Mouse (Mus musculus) heart, embryonic 10.5 days (tissue): ENCODE measurements around the gene Gins3. TPM values are rescaled to one million over a fixed set of nuclear protein-coding genes. Genes with fewer than 3 reads are reported as not detected.
"Not testable (repeated sequence)": the region's sequence is repeated elsewhere in the genome, so short reads cannot be mapped to it uniquely, and the experiment has no call there.

Experiments used
- DNase-seq: peaks from one replicate; pipeline ENCODE4 v3.0.0-alpha.2; 2017; ENCODE audit warnings: low spot score
- H3K27ac ChIP-seq: fragments of 300-500 bp; sonication (generic); 2 replicates; pipeline ENCODE4 v1.5.1; 2016; ENCODE audit warnings: mild to moderate bottlenecking
- H3K27me3 ChIP-seq: fragments of 300-500 bp; sonication (generic); 2 replicates; pipeline ENCODE4 v1.6.1; 2016; ENCODE audit warnings: mild to moderate bottlenecking; ENCODE audit not compliant: poor library complexity, insufficient read depth, severe bottlenecking
- H3K36me3 ChIP-seq: fragments of 300-500 bp; sonication (generic); 2 replicates; pipeline ENCODE4 v1.6.1; 2016; ENCODE audit warnings: mild to moderate bottlenecking, moderate library complexity
- H3K4me1 ChIP-seq: fragments of 300-500 bp; sonication (generic); 2 replicates; pipeline ENCODE4 v1.6.1; 2016; ENCODE audit warnings: mild to moderate bottlenecking
- H3K4me3 ChIP-seq: fragments of 300-500 bp; sonication (generic); 2 replicates; pipeline ENCODE4 v1.5.1; 2016; ENCODE audit warnings: mild to moderate bottlenecking, moderate library complexity
- H3K9me3 ChIP-seq: fragments of 300-500 bp; sonication (generic); 2 replicates; pipeline ENCODE4 v1.6.1; 2016; ENCODE audit warnings: mild to moderate bottlenecking, moderate library complexity
- WGBS: fragments of 180-500 bp; shearing (Covaris S2); methylation state at CpG from one replicate; pipeline ENCODE4 v1.1.7; 2016; 5-methylcytosine and 5-hydroxymethylcytosine counted together
- polyA plus RNA-seq: library from polyadenylated mRNA; unstranded; fragments of >200 nt; fragmentation: Nextera tagmentation; extraction: Ambion mirVana; gene quantifications from 2 replicates; pipeline ENCODE4 v1.2.1, GENCODE M21; 2016

The Gins3 gene
- polyA plus RNA-seq, 1 experiment from 2014 or later = 20.7 TPM

DNA sequence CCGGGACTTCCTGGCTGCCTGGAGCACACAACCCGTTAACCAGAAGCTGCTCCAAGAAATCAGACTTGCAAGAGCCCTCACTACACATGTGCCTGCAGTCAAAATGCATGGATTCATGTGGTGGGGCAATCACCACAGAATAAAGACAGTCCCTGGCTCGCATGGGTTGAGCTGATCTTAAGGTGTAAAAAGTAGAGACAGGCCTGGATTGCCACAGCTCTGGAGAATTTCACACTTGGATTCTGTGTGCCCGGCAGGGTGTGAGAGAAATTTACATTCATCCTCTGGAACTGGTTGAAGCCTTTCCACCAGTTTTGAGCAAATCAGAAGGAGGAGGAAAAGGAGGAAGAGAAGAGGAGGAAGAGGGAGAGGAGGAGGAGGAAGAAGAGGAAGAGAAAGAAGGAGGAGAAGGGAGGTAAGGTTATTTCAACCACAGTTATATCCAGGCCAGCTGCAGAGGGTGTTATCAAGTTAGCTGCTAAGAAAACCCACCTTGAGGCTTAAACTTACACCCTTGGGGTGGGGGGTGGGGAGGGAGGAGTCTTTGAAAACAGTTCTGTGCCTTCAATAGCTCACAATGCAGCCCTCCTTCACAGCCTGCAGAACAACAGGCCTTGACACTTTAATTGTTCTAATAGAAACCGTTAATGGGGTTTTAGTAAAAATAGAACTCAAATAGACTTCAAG lies 23.2 kb downstream of the Gins3 start:
- Histone ChIP-seq H3K27ac (no peak overlapping the region), H3K27me3 (no peaks in the 10 kb centered on the region), H3K4me1 (peaks cover 17% of the 10 kb centered on the region), H3K36me3 (no peaks in the 10 kb centered on the region), H3K9me3 (no peaks in the 10 kb centered on the region), H3K4me3 (no peak overlapping the region)
- WGBS = 40% methylated on average over 5 of the region's 5 CpGs
- DNase-seq = no peak

DNA sequence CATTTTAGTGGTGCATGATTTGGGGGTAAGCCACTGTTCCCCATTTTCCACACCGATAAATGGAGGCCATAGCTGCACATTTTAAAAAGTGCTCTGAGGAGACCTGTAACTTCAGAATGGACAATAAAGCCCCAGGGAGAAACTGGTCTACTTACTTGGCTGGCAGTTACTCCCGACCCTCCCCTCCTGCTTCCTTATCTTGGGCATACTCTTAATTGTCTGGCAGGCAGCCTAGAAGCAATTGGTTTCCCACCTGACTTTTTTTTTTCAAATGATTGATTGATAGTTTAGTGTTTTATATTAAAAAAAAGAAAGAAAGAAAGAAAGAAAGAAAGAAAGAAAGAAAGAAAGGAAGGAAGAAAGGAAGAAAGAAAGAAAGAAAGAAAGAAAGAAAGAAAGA lies 24.3 kb downstream of the Gins3 start:
- H3K27me3 ChIP-seq = no peaks in the 10 kb centered on the region
- no peak overlapping the region for H3K27ac ChIP-seq
- no peaks in the 10 kb centered on the region for H3K9me3 ChIP-seq
- H3K4me3 ChIP-seq = no peak overlapping the region
- no peak for DNase-seq
- 51% methylated on average over 2 of the region's 2 CpGs for WGBS
- H3K4me1 ChIP-seq = peaks cover 17% of the 10 kb centered on the region
- H3K36me3 ChIP-seq = no peaks in the 10 kb centered on the region

DNA sequence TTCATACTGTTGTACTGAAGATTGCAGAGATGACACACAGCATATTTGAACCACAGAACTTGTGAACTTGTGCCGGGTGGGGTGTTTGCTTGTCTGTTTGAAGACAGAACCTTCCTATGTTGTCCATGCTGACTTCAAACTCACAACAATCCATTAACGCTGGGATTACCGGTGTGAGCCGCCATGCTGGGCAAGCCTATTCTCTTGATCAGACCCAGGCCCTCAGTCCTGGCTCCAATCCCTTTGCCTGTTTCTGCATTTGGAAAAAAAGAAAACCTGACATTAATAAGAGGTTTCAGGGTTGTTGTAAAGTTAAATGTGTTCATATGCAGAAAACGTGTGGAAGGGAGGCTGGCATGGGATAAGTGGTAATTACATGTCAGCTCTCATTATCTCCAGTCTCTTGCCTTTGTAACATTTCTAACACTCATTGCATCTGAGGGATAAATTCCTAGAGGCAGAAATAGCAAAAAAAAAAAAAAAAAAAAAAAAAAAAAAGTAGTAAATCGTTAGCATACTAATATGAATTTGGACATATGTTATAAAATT lies 27.2 kb downstream of the Gins3 start:
- Histone ChIP-seq H3K4me1 (peaks cover 27% of the 10 kb centered on the region), H3K9me3 (no peaks in the 10 kb centered on the region), H3K36me3 (no peaks in the 10 kb centered on the region), H3K4me3 (no peak overlapping the region), H3K27ac (no peak overlapping the region), H3K27me3 (no peaks in the 10 kb centered on the region)
- DNase-seq = no peak
- WGBS = 77% methylated on average over 6 of the region's 6 CpGs

DNA sequence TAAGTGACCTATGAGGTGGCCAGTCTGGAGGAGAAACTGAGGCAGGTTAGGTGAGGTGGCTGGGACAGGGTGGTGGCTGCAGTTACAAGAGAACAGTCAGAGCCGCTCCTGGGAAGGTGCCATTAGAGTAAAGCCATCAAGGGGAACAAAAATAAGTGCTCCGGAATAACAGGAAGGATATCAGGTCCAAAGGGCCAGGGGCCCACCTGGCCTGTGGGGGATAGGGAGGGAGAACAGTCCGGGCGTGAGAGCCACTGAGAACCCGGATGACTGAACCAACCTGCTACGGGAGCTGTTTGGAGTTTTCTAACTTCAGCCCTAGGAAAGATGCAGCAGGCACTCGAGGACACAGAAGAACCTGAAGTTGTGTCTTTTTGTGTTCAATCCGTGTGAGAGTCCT lies 27.8 kb downstream of the Gins3 start:
- H3K4me1 ChIP-seq = peaks cover 23% of the 10 kb centered on the region
- no peaks in the 10 kb centered on the region for H3K27me3 ChIP-seq
- DNase-seq = no peak
- no peak overlapping the region for H3K4me3 ChIP-seq
- no peaks in the 10 kb centered on the region for H3K36me3 ChIP-seq
- no peaks in the 10 kb centered on the region for H3K9me3 ChIP-seq
- H3K27ac ChIP-seq = no peak overlapping the region
- WGBS = 81% methylated on average over 8 of the region's 8 CpGs

DNA sequence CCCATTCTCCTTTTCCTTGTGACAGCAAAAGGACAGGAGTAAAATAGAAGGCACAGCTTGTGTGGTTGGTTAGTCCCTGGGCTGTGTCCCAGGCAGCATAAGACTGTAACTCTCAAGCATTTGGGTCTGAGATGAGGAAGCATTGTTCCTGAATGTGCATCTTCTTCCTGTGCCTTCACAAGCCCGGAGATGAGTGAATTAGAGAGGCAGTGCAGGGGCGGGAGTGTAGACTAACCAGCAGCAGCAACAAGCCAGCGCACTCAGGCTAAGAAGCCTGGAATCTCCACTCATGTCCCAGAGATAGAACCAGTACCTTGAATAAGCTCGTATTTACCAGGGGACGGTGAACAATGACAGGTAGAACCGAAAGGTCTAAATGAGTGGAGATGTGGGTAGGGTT lies 28.3 kb downstream of the Gins3 start:
- WGBS = 86% methylated on average over 6 of the region's 6 CpGs
- H3K9me3 ChIP-seq = no peaks in the 10 kb centered on the region
- H3K4me1 ChIP-seq = peaks cover 18% of the 10 kb centered on the region
- no peak for DNase-seq
- no peak overlapping the region for H3K27ac ChIP-seq
- no peak overlapping the region for H3K4me3 ChIP-seq
- H3K36me3 ChIP-seq = no peaks in the 10 kb centered on the region
- no peaks in the 10 kb centered on the region for H3K27me3 ChIP-seq

DNA sequence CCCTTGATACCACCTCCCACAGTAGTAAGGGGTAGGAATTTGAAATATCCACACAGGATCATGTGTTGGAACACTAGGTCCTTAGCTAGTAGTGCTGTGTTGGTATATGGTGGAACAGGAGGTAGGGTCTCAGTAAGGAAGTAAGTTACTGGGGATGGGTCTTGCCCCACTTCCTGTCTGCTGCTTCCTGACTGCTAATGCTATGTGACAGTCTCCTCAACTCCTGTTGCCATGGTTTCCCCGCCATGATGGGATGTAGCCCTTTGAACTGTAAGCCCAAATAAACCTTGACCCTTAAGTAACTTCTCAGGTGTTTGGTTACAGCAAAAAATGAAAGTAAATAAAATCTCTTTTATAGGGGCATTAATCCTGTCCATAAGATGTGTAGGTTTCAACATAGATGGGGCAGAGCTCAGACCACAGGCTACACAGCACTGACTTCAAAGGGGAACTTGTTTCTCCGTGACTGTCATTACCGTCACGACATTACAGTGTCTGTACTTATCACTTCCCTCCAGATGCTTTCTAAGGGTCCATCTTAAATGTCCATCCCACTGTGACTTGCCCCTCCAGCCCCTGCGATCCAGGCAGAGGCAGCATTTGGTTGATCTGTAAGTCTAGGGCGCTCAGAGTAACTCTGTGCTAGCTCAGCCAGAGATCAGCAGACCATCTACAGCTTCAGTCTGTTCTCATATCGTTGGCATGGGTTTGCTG lies 29.8 kb downstream of the Gins3 start:
- WGBS = 73% methylated on average over 7 of the region's 7 CpGs
- peaks cover 25% of the 10 kb centered on the region for H3K4me1 ChIP-seq
- H3K9me3 ChIP-seq = no peaks in the 10 kb centered on the region; the same call in 1 of the 2 replicates
- 0 out of 2 replicates have a peak overlapping the region, but pooled peaks have one; percentile 36 for H3K27ac ChIP-seq
- no peak overlapping the region for H3K4me3 ChIP-seq
- H3K36me3 ChIP-seq = no peaks in the 10 kb centered on the region
- no peak for DNase-seq
- no peaks in the 10 kb centered on the region for H3K27me3 ChIP-seq

DNA sequence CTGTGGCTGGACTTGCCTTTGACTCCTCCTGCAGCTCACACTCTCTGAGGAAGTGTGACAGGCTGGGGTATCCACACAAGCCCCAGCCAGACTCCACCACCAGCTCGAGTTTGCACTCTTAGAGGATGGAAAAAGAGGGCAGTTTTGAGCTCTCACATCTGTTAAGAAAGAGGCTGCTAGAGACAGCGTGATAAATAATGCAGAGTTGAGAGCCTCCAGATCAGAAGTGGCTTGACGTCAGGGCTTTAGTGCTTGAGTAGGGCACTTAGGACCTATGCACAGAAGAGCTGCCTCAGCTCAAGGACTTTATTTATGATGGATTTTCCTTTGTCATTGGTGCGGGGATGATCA lies 30.3 kb downstream of the Gins3 start:
- Histone ChIP-seq H3K4me1 (peaks cover 29% of the 10 kb centered on the region), H3K36me3 (no peaks in the 10 kb centered on the region), H3K4me3 (no peak overlapping the region), H3K27ac (0 out of 2 replicates have a peak overlapping the region, but pooled peaks have one; percentile 47), H3K27me3 (no peaks in the 10 kb centered on the region), H3K9me3 (no peaks in the 10 kb centered on the region; the same call in 1 of the 2 replicates)
- 47% methylated on average over 4 of the region's 4 CpGs for WGBS
- DNase-seq = no peak

DNA sequence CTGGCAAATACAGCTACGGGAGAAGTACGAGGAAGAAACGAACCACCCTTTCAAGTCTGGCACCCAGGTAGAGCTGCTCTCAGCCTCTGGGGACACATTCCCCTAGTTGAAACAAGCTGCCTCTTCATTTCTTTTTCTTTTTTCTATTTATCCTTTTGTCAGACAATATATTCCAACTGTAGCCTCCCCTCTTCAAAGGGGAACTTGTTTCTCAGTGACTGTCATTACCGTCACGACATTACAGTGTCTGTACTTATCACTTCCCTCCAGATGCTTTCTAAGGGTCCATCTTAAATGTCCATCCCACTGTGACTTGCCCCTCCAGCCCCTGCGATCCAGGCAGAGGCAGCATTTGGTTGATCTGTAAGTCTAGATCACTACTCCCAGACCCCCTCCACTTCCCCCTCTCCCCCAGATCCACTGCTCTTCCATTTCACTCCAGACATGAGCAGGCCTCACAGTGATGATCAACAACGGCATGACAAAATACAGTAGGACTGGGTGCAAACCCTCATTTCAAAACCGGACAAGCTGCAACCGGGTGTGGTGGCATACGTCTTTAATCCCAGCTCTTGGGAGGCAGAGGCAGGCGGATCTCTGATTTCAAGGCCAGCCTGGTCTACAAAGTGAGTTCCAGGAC lies 32.7 kb downstream of the Gins3 start:
- H3K4me3 ChIP-seq, H3K27me3 ChIP-seq, DNase-seq, H3K27ac ChIP-seq, H3K9me3 ChIP-seq, H3K36me3 ChIP-seq: not testable (repeated sequence)
- 89% methylated on average over 11 of the region's 11 CpGs for WGBS
- peaks cover 30% of the 10 kb centered on the region for H3K4me1 ChIP-seq

DNA sequence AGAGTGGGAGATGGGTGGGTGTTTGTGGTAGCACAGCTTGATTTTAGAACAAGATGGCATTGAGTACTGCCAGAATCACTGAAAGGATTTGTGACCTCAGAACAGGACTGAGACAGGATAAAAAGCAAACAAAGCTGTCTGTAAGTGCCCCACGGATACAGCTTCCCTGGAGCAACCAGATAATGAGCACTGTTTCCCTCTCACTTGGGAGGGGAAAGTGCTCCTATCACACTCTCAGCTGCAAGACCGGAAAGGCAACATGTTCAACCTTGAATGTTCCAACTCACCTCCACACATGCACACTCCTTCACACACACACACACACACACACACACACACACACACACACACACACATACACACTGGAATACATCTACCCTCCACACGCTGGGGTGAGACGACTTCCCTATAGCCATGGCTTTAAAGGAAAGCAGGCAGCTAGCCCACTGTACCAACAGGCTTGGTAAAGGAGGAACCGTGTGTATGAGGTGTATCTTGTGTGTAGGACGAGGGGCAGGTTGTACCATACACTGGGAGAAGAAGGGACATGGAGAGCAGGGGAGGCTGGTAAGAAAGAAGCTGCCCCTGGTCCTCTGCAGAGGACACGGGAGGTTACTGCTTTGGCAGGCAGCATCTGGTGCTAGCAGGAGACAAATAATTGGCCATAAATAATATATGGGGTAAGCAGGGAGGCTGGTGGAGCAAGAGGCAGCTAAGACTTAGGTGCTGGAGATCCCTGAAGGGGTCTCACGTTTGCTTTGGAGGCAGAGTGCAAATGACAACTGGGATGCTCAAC lies 35.1 kb downstream of the Gins3 start:
- no peaks in the 10 kb centered on the region; the same call in 1 of the 2 replicates for H3K9me3 ChIP-seq
- no peaks in the 10 kb centered on the region for H3K36me3 ChIP-seq
- no peak overlapping the region for H3K4me3 ChIP-seq
- H3K27me3 ChIP-seq = peaks cover 9% of the 10 kb centered on the region
- 53% methylated on average over 8 of the region's 8 CpGs for WGBS
- peaks cover 30% of the 10 kb centered on the region for H3K4me1 ChIP-seq
- no peak for DNase-seq
- no peak overlapping the region for H3K27ac ChIP-seq

DNA sequence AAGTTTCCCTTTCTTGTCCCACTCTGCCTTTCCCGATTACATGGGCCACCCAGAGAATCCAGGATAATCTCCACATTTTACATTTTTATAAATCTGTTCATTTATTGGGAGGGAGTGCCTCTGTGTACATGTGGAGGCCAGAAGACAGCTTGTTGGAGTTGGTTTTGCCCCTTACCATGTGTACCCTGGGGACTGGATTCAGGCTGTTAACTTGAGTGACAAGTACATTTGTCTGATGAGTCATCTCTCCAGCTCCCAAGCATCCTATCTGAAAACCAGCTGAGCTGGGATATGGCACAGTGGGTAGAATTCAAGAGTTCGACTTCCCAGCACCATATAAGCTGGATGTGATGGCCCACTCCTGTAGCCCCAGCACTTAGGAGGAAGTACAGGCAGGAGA lies 36.7 kb downstream of the Gins3 start:
- WGBS = 76% methylated on average over 2 of the region's 2 CpGs
- no peak overlapping the region for H3K4me3 ChIP-seq
- H3K27me3 ChIP-seq = peaks cover 22% of the 10 kb centered on the region
- DNase-seq = no peak
- H3K36me3 ChIP-seq = no peaks in the 10 kb centered on the region
- no peaks in the 10 kb centered on the region; the same call in 1 of the 2 replicates for H3K9me3 ChIP-seq
- H3K27ac ChIP-seq = no peak overlapping the region
- H3K4me1 ChIP-seq = peaks cover 20% of the 10 kb centered on the region

DNA sequence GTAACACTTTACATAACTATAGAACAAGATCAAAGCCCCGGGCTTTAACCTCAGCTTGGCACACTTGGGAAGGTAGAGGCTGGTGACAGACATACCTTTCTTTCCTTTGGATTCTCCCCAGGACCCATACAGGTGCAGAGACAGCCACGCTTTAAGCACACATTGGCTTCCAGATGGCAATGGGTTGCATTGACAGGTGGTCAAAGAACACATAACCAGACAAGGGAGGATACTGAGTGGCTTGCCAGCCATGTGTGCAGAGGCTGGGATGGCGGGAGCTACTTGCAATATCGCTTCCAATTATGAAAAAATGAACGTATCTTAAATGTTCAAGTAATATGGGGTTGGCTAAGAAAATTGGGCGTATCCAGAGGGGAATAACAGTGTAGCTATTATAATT lies 38.6 kb downstream of the Gins3 start:
- no peak for DNase-seq
- no peaks in the 10 kb centered on the region; the same call in 1 of the 2 replicates for H3K9me3 ChIP-seq
- peaks cover 20% of the 10 kb centered on the region for H3K4me1 ChIP-seq
- H3K27ac ChIP-seq = no peak overlapping the region
- H3K4me3 ChIP-seq = no peak overlapping the region
- 88% methylated on average over 6 of the region's 6 CpGs for WGBS
- peaks cover 41% of the 10 kb centered on the region for H3K27me3 ChIP-seq
- no peaks in the 10 kb centered on the region for H3K36me3 ChIP-seq

DNA sequence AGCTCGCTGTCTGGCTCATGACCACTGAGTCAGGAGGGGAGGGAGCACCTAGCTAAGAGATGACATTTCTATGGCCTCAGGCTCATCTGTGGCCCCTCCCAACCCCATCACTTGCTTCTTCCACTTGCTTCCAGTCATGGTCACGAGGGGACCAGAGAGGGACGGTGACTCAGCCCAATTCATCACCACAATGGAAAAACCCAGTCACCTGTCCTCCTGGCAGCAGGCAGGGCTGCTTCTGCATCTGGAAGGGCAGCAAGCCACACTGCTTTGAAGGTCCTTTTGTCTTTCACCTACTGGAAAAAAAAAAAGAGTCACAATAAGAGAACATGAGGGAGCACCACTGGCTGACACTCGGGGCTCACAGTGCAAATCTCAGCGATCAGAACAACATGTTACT lies 39.6 kb downstream of the Gins3 start:
- H3K27me3 ChIP-seq = peaks cover 50% of the 10 kb centered on the region
- H3K4me3 ChIP-seq = no peak overlapping the region
- H3K9me3 ChIP-seq = no peaks in the 10 kb centered on the region
- no peak overlapping the region for H3K27ac ChIP-seq
- H3K4me1 ChIP-seq = peaks cover 23% of the 10 kb centered on the region
- no peaks in the 10 kb centered on the region for H3K36me3 ChIP-seq
- 62% methylated on average over 5 of the region's 5 CpGs for WGBS
- no peak for DNase-seq
